ENCODE assay signal across 8 mouse cellular contexts in genomic region chr11:100545746-100546085, GRCm38 (mm10). TPM values are rescaled to one million over a fixed set of nuclear protein-coding genes. Genes with fewer than 3 reads are reported as not detected.
A peak's percentile ranks its signal among the peaks of the same experiment; 100 is the strongest.
DNase-seq lines count a peak whose midpoint lies in the region; ATAC-seq and TF ChIP-seq lines count a peak whose summit lies in the region.

No protein-coding gene starts in this region.

- no peak overlapping the region; a peak in 1 of 4 replicates for H3K27ac ChIP-seq in heart, embryonic 14.5 days (replicated peaks in 1 of 2; ENCODE audit: control insufficient read depth in 1 of 2, insufficient read depth in 1 of 2, low read depth in 2 of 2, low read length in 2 of 2)
- H3K27ac ChIP-seq in hindbrain, embryonic 10.5 days, result peak overlapping the region; percentile 87

- H3K36me3 ChIP-seq in heart, embryonic 14.5 days (ENCODE audit: control insufficient read depth, insufficient read depth, low read length), result no peaks in the 10 kb centered on the region
- H3K36me3 ChIP-seq in G1E (replicated peaks), result no peaks in the 10 kb centered on the region
- no peaks in the 10 kb centered on the region for H3K36me3 ChIP-seq in hindbrain, embryonic 10.5 days
- no peaks in the 10 kb centered on the region for H3K36me3 ChIP-seq in megakaryocyte, embryonic 14.5 days (replicated peaks; ENCODE audit: low read length)

- no peaks in the 10 kb centered on the region for H3K27me3 ChIP-seq in heart, embryonic 14.5 days (ENCODE audit: control insufficient read depth, insufficient read depth, low read length)
- H3K27me3 ChIP-seq in G1E (ENCODE audit: insufficient read depth, low read length), result peaks cover 19% of the 10 kb centered on the region
- 0 out of 2 replicates have a peak, but pooled peaks cover 5% of the 10 kb centered on the region for H3K27me3 ChIP-seq in hindbrain, embryonic 10.5 days (ENCODE audit: insufficient read depth, poor library complexity, severe bottlenecking)
- H3K27me3 ChIP-seq in megakaryocyte, embryonic 14.5 days (replicated peaks), result peaks cover 2% of the 10 kb centered on the region

- peak overlapping the region; percentile 69 for H3K9ac ChIP-seq in heart, embryonic 14.5 days (ENCODE audit: low read length)

- no peak for DNase-seq in heart, adult 11 months
- DNase-seq in G1E (ENCODE audit: low spot score), result no peak
- no peak for DNase-seq in hindbrain, embryonic 10.5 days (ENCODE audit: low spot score)
- no peak for DNase-seq in Muller cell, postnatal 12 days (ENCODE audit: inconsistent ontology term)
- no peak for DNase-seq in cerebellum, adult 9-10 months
- no peak for DNase-seq in urinary bladder, postnatal 14 days (ENCODE audit: low spot score)

- no peaks in the 10 kb centered on the region for H3K9me3 ChIP-seq in heart, embryonic 14.5 days (ENCODE audit: control insufficient read depth, low read length)
- H3K9me3 ChIP-seq in G1E (replicated peaks), result no peaks in the 10 kb centered on the region
- H3K9me3 ChIP-seq in hindbrain, embryonic 10.5 days, result no peaks in the 10 kb centered on the region
- no peaks in the 10 kb centered on the region for H3K9me3 ChIP-seq in megakaryocyte, embryonic 14.5 days

- no peak; the same call in 1 of the 2 replicates for ATAC-seq in heart, embryonic 14.5 days (ENCODE audit: insufficient number of reproducible peaks, insufficient read depth, low FRiP score, low read depth)
- no peak for ATAC-seq in G1E (ENCODE audit: extremely low read depth, insufficient number of reproducible peaks, low FRiP score, poor library complexity, severe bottlenecking)

- H3K4me3 ChIP-seq in heart, embryonic 14.5 days (ENCODE audit: control insufficient read depth in 1 of 2, insufficient read depth in 1 of 2, low read depth in 1 of 2, low read length in 2 of 2), result peak overlapping the region; percentile 38 to 52
- peak overlapping the region; percentile 69 for H3K4me3 ChIP-seq in G1E (ENCODE audit: low read depth, low read length)
- peak overlapping the region; percentile 56 for H3K4me3 ChIP-seq in hindbrain, embryonic 10.5 days
- peak overlapping the region; percentile 94 for H3K4me3 ChIP-seq in megakaryocyte, embryonic 14.5 days (replicated peaks)

- peak overlapping the region; percentile 77 for H3K4me2 ChIP-seq in heart, embryonic 14.5 days (ENCODE audit: low read length)

- no peak for TF ChIP-seq CTCF in G1E (IDR thresholded peaks at IDR 0.05; ENCODE audit: low read depth, low read length)

- peaks cover 4 to 6% of the 10 kb centered on the region in 2 experiments; a peak in 3 of 4 replicates for H3K4me1 ChIP-seq in heart, embryonic 14.5 days (ENCODE audit: control insufficient read depth in 2 of 2, insufficient read depth in 2 of 2, low read length in 2 of 2)
- H3K4me1 ChIP-seq in G1E (ENCODE audit: insufficient read depth, low read depth, low read length), result peaks cover 55% of the 10 kb centered on the region
- H3K4me1 ChIP-seq in hindbrain, embryonic 10.5 days (replicated peaks), result peaks cover 16% of the 10 kb centered on the region
- peaks cover 69% of the 10 kb centered on the region for H3K4me1 ChIP-seq in megakaryocyte, embryonic 14.5 days

- WGBS in heart, embryonic 14.5 days, result 25% methylated on average over 7 of the region's 7 CpGs
- WGBS in hindbrain, embryonic 10.5 days, result 27% methylated on average over 7 of the region's 7 CpGs

RNA-seq across cellular contexts. Expression of gene Ttc25, which starts 0.3 kb away (rescaled TPM):
- 0.13 and 1.0 TPM in 2 replicates for polyA plus RNA-seq in heart, embryonic 14.5 days (2014; fragmentation: Nextera tagmentation; extraction: Ambion mirVana)
- total RNA-seq in G1E (2014; fragmentation: Nextera tagmentation), result 0.49 TPM in 1 of 2 replicates, not detected in the other
- 0.17 and 0.60 TPM in 2 replicates for total RNA-seq in G1E (2017)
- polyA plus RNA-seq in G1E (2012), result 0.09 and 0.21 TPM in 2 replicates
- 3.2 and 3.3 TPM in 2 replicates for polyA plus RNA-seq in hindbrain, embryonic 10.5 days (2016; fragmentation: Nextera tagmentation; extraction: Ambion mirVana)
- polyA plus RNA-seq in megakaryocyte, embryonic 14.5 days (2012; ENCODE audit: insufficient read depth, low replicate concordance), result 0.29 TPM in 1 of 2 replicates, not detected in the other

RNA-seq across cellular contexts. Expression of gene Acly, which starts 17.9 kb away (rescaled TPM):
- polyA plus RNA-seq in heart, embryonic 14.5 days (2014; fragmentation: Nextera tagmentation; extraction: Ambion mirVana), result 51.6 and 54.0 TPM in 2 replicates
- total RNA-seq in G1E (2014; fragmentation: Nextera tagmentation) (134 and 139 TPM in 2 replicates), G1E (2017) (205 and 206 TPM in 2 replicates)
- polyA plus RNA-seq in G1E (2012), result 36.3 and 86.9 TPM in 2 replicates
- 356 and 388 TPM in 2 replicates for polyA plus RNA-seq in hindbrain, embryonic 10.5 days (2016; fragmentation: Nextera tagmentation; extraction: Ambion mirVana)
- polyA plus RNA-seq in megakaryocyte, embryonic 14.5 days (2012; ENCODE audit: insufficient read depth, low replicate concordance), result 7.2 and 21.1 TPM in 2 replicates

RNA-seq across cellular contexts. Expression of gene Cnp, which starts 29.0 kb away (rescaled TPM):
- 19.2 and 20.8 TPM in 2 replicates for polyA plus RNA-seq in heart, embryonic 14.5 days (2014; fragmentation: Nextera tagmentation; extraction: Ambion mirVana)
- total RNA-seq in G1E (2014; fragmentation: Nextera tagmentation), result 1.1 and 2.7 TPM in 2 replicates
- total RNA-seq in G1E (2017), result 4.8 and 5.9 TPM in 2 replicates
- polyA plus RNA-seq in G1E (2012), result 5.1 and 5.9 TPM in 2 replicates
- polyA plus RNA-seq in hindbrain, embryonic 10.5 days (2016; fragmentation: Nextera tagmentation; extraction: Ambion mirVana), result 22.7 and 27.3 TPM in 2 replicates
- 13.3 and 17.1 TPM in 2 replicates for polyA plus RNA-seq in megakaryocyte, embryonic 14.5 days (2012; ENCODE audit: insufficient read depth, low replicate concordance)
